Mouse (Mus musculus): Measurements from ENCODE around the gene Prss50. TPM values are rescaled to one million over a fixed set of nuclear protein-coding genes. Genes with fewer than 3 reads are reported as not detected.

The Prss50 gene
- polyA plus RNA-seq, 1 experiment from 2014 or later: 21.0 TPM

- H3K36me3 ChIP-seq: no peaks in the 10 kb centered on the region
- H3K9me3 ChIP-seq (replicated peaks): no peaks in the 10 kb centered on the region
- H3K4me3 ChIP-seq (replicated peaks): no peak overlapping the region
- H3K4me1 ChIP-seq (replicated peaks): peaks cover 24% of the 10 kb centered on the region
- no peak overlapping the region for H3K4me2 ChIP-seq
- ATAC-seq (ENCODE audit: low read depth) (no peak), DNase-seq (no peak)
- no peak overlapping the region for H3K27ac ChIP-seq
- WGBS (ENCODE audit: insufficient replicate concordance): 44% methylated on average over 12 of the region's 12 CpGs
- H3K9ac ChIP-seq: no peak overlapping the region
- no peaks in the 10 kb centered on the region for H3K27me3 ChIP-seq
Observed at GRCm38 (mm10) chr9:110891077-110891828, 33.5 kb downstream of the Prss50 start.

GRCm38 (mm10) chr9:110892552-110892951 lies 34.8 kb downstream of the Prss50 start:
- DNase-seq: no peak
- WGBS (ENCODE audit: insufficient replicate concordance): 66% methylated on average over 3 of the region's 3 CpGs
- H3K27me3 ChIP-seq: no peaks in the 10 kb centered on the region
- peaks cover 24% of the 10 kb centered on the region for H3K4me1 ChIP-seq (replicated peaks)
- H3K4me2 ChIP-seq: no peak overlapping the region
- H3K4me3 ChIP-seq (replicated peaks): no peak overlapping the region
- no peak for ATAC-seq (ENCODE audit: low read depth)
- H3K36me3 ChIP-seq: no peaks in the 10 kb centered on the region
- H3K9ac ChIP-seq: no peak overlapping the region
- H3K27ac ChIP-seq: no peak overlapping the region
- no peaks in the 10 kb centered on the region for H3K9me3 ChIP-seq (replicated peaks)

- H3K36me3 ChIP-seq: no peaks in the 10 kb centered on the region
- 44% methylated on average over 10 of the region's 10 CpGs for WGBS (ENCODE audit: insufficient replicate concordance)
- H3K27me3 ChIP-seq: no peaks in the 10 kb centered on the region
- no peaks in the 10 kb centered on the region for H3K9me3 ChIP-seq (replicated peaks)
- DNase-seq (no peak), ATAC-seq (ENCODE audit: low read depth) (no peak)
- H3K4me1 ChIP-seq (replicated peaks): peaks cover 24% of the 10 kb centered on the region
- no peak overlapping the region for H3K27ac ChIP-seq
- H3K4me3 ChIP-seq (replicated peaks): no peak overlapping the region
- no peak overlapping the region for H3K9ac ChIP-seq
- no peak overlapping the region for H3K4me2 ChIP-seq
Observed at GRCm38 (mm10) chr9:110893429-110893828, 35.7 kb downstream of the Prss50 start.

DNA sequence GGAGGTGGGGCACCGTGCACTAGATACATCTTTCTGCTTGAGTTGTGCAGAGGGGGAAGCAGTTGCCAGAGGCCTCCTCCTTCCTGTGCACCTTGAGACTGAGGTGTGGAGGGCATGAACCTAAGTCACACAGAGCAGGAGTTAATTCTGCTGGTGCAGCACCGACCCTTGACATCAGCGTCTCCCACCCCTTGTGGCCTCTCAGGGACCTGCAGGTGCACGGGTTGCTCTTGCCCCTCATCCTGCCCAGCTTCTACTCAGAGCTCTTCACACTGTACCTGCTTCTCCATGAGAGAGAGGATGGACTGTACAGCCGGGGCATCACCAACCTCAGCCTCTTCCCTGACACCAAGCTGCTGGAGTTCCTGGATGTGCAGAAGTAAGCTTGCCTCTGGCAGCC lies 37.7 kb downstream of the Prss50 start:
- Histone ChIP-seq H3K27ac (no peak overlapping the region), H3K36me3 (no peaks in the 10 kb centered on the region), H3K9me3 (replicated peaks) (no peaks in the 10 kb centered on the region), H3K27me3 (no peaks in the 10 kb centered on the region), H3K4me1 (replicated peaks) (peaks cover 13% of the 10 kb centered on the region), H3K4me2 (no peak overlapping the region), H3K4me3 (replicated peaks) (no peak overlapping the region), H3K9ac (no peak overlapping the region)
- ATAC-seq (ENCODE audit: low read depth) (no peak), DNase-seq (no peak)
- WGBS (ENCODE audit: insufficient replicate concordance): 54% methylated on average over 5 of the region's 5 CpGs

GRCm38 (mm10) chr9:110895994-110896393 lies 38.2 kb downstream of the Prss50 start:
- ATAC-seq (ENCODE audit: low read depth) (no peak), DNase-seq (no peak)
- Histone ChIP-seq H3K4me1 (replicated peaks) (peaks cover 8% of the 10 kb centered on the region), H3K4me3 (replicated peaks) (no peak overlapping the region), H3K36me3 (no peaks in the 10 kb centered on the region), H3K27ac (no peak overlapping the region), H3K4me2 (no peak overlapping the region), H3K9ac (no peak overlapping the region), H3K9me3 (replicated peaks) (no peaks in the 10 kb centered on the region), H3K27me3 (no peaks in the 10 kb centered on the region)
- WGBS (ENCODE audit: insufficient replicate concordance): 27% methylated on average over 7 of the region's 7 CpGs

GRCm38 (mm10) chr9:110896595-110896994 lies 38.8 kb downstream of the Prss50 start:
- no peak overlapping the region for H3K27ac ChIP-seq
- DNase-seq: no peak
- no peak overlapping the region for H3K4me2 ChIP-seq
- H3K4me1 ChIP-seq (replicated peaks): peaks cover 3% of the 10 kb centered on the region
- ATAC-seq (ENCODE audit: low read depth): no peak; the same call in 1 of the 2 replicates
- no peak overlapping the region for H3K4me3 ChIP-seq (replicated peaks)
- H3K36me3 ChIP-seq: no peaks in the 10 kb centered on the region
- H3K9me3 ChIP-seq (replicated peaks): no peaks in the 10 kb centered on the region
- 4% methylated on average over 6 of the region's 6 CpGs for WGBS (ENCODE audit: insufficient replicate concordance)
- H3K27me3 ChIP-seq: no peaks in the 10 kb centered on the region
- no peak overlapping the region for H3K9ac ChIP-seq

GRCm38 (mm10) chr9:110899451-110900008 lies 41.8 kb downstream of the Prss50 start:
- WGBS (ENCODE audit: insufficient replicate concordance): 53% methylated on average over 10 of the region's 10 CpGs
- ATAC-seq (ENCODE audit: low read depth) (no peak), DNase-seq (no peak)

GRCm38 (mm10) chr9:110901204-110901603 lies 43.4 kb downstream of the Prss50 start:
- no peak overlapping the region for H3K4me2 ChIP-seq
- no peak overlapping the region for H3K27ac ChIP-seq
- H3K4me1 ChIP-seq (replicated peaks): no peaks in the 10 kb centered on the region; the same call in 1 of the 2 replicates
- no peak overlapping the region for H3K4me3 ChIP-seq (replicated peaks)
- no peak overlapping the region for H3K9ac ChIP-seq
- DNase-seq (no peak), ATAC-seq (ENCODE audit: low read depth) (no peak)
- no peaks in the 10 kb centered on the region for H3K9me3 ChIP-seq (replicated peaks)
- H3K27me3 ChIP-seq: no peaks in the 10 kb centered on the region
- 72% methylated on average over 6 of the region's 6 CpGs for WGBS (ENCODE audit: insufficient replicate concordance)
- no peaks in the 10 kb centered on the region for H3K36me3 ChIP-seq

More at GRCm38 (mm10) chr9:110899451-110900008, 41.8 kb downstream of the Prss50 start:
- no peak overlapping the region for H3K27ac ChIP-seq
- H3K4me1 ChIP-seq (replicated peaks): peaks cover 3% of the 10 kb centered on the region; the same call in 1 of the 2 replicates
- no peaks in the 10 kb centered on the region for H3K36me3 ChIP-seq
- H3K27me3 ChIP-seq: no peaks in the 10 kb centered on the region
- no peak overlapping the region for H3K4me3 ChIP-seq (replicated peaks)
- no peaks in the 10 kb centered on the region for H3K9me3 ChIP-seq (replicated peaks)
- H3K4me2 ChIP-seq: no peak overlapping the region
- no peak overlapping the region for H3K9ac ChIP-seq

DNA sequence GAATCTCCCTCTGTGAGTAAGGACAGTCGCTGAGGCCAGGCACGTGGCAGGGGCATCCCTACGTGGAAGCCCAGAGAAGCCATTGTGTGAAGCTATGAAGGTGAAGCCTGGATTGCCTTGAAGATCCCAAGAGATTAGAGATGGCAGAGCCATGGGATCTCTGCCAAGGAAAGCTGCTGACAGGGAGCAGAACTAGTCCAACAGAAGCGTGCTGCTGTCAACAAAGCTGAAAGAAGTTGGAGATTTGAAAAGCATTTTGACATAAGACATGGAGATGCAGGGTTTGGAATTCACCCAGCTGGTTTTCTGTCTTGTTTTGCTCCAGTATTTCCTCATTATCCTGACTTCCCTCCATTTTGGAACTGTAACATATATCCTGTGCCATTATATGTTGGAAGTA lies 44.5 kb downstream of the Prss50 start:
- Histone ChIP-seq H3K36me3 (no peaks in the 10 kb centered on the region), H3K4me2 (no peak overlapping the region), H3K9me3 (replicated peaks) (no peaks in the 10 kb centered on the region), H3K4me1 (replicated peaks) (no peaks in the 10 kb centered on the region; the same call in 1 of the 2 replicates), H3K27me3 (no peaks in the 10 kb centered on the region), H3K9ac (no peak overlapping the region), H3K27ac (no peak overlapping the region), H3K4me3 (replicated peaks) (no peak overlapping the region)
- ATAC-seq (ENCODE audit: low read depth) (no peak), DNase-seq (no peak)
- 74% methylated on average over 4 of the region's 4 CpGs for WGBS (ENCODE audit: insufficient replicate concordance)

DNA sequence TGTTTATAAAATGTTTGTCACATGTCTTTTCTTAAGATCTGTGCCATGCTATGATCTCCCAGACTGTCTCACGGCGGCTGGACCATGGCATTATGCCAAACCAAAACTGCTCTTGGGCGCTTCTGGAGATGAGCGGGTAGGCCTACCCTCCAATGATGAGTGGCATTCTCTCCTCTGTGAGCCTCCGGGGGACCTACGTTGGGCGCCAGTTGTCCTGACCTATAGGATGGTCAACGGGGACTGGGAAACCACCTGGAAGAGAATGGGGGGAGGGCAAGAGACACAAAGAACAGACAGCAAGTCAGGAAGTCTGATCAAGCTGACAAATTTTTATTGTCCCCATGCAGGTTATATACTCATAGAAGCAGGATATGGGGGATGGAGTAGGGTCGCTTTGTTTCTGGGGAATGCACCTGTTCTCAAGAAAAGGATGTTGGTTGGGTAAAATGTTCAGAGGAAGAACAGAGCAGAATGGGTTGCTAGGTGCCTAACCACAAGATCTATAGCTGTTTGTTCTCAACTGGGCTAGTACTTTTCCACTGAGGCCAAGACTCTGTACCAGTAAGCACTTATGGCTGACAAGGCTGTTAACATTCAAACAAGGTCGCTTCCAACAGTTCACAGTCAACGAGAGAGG lies 49.6 kb downstream of the Prss50 start:
- no peak overlapping the region for H3K4me2 ChIP-seq
- no peak for ATAC-seq (ENCODE audit: low read depth)
- no peak overlapping the region for H3K9ac ChIP-seq
- H3K27ac ChIP-seq: no peak overlapping the region
- H3K4me1 ChIP-seq (replicated peaks): no peaks in the 10 kb centered on the region
- H3K9me3 ChIP-seq (replicated peaks): no peaks in the 10 kb centered on the region
- H3K4me3 ChIP-seq (replicated peaks): no peak overlapping the region
- no peaks in the 10 kb centered on the region for H3K27me3 ChIP-seq
- no peaks in the 10 kb centered on the region for H3K36me3 ChIP-seq
- 80% methylated on average over 11 of the region's 11 CpGs for WGBS (ENCODE audit: insufficient replicate concordance)
- no peak for DNase-seq

GRCm38 (mm10) chr9:110907838-110908630 lies 50.3 kb downstream of the Prss50 start:
- ATAC-seq (ENCODE audit: low read depth): no peak
- no peaks in the 10 kb centered on the region for H3K36me3 ChIP-seq
- H3K4me3 ChIP-seq (replicated peaks): no peak overlapping the region
- WGBS (ENCODE audit: insufficient replicate concordance): 61% methylated on average over 4 of the region's 4 CpGs
- H3K9me3 ChIP-seq (replicated peaks): no peaks in the 10 kb centered on the region
- no peaks in the 10 kb centered on the region for H3K4me1 ChIP-seq (replicated peaks)
- no peak for DNase-seq
- H3K4me2 ChIP-seq: no peak overlapping the region
- H3K9ac ChIP-seq: no peak overlapping the region
- no peak overlapping the region for H3K27ac ChIP-seq
- no peaks in the 10 kb centered on the region for H3K27me3 ChIP-seq

Data from liver, embryonic 13.5 days (tissue).